Mouse (Mus musculus) CH12.LX (cell line): ENCODE data around the gene Jdp2. TPM values are rescaled to one million over a fixed set of nuclear protein-coding genes. Genes with fewer than 3 reads are reported as not detected.

Experiments
- DNase-seq: peaks from one replicate; pipeline ENCODE4 v3.0.0-alpha.2; 2013; ENCODE audit errors: extremely low read depth
- H3K27ac ChIP-seq: 2 replicates; pipeline ENCODE4 v1.5.1; 2012; ENCODE audit warnings: low read depth, mild to moderate bottlenecking, control low read depth, moderate library complexity; ENCODE audit not compliant: insufficient read depth
- H3K27me3 ChIP-seq: replicated peaks from 2 replicates; pipeline ENCODE3; 2012; ENCODE audit warnings: inconsistent platforms
- H3K36me3 ChIP-seq, 2 experiments: replicated peaks in 1 of 2; 2 replicates each; pipeline versions ENCODE3 to v1.6.1; 2012; ENCODE audit warnings: inconsistent platforms in 1 of 2, low read length in 1 of 2, mild to moderate bottlenecking in 1 of 2, mixed read lengths in 1 of 2, moderate library complexity in 1 of 2; ENCODE audit not compliant: control insufficient read depth in 1 of 2, insufficient read depth in 1 of 2
- H3K4me1 ChIP-seq, 2 experiments: 2 replicates each; pipeline ENCODE4 v1.6.1; 2012; ENCODE audit warnings: inconsistent platforms in 1 of 2, moderate library complexity in 1 of 2; ENCODE audit not compliant: insufficient read depth in 2 of 2, control insufficient read depth in 1 of 2
- H3K4me2 ChIP-seq: 2 replicates; pipeline ENCODE4 v1.6.1; 2012; ENCODE audit warnings: low read depth, mild to moderate bottlenecking, control low read depth; ENCODE audit not compliant: poor library complexity, insufficient read depth, severe bottlenecking
- H3K4me3 ChIP-seq, 3 experiments: fragments of 150-350 bp in 1 of 3; sonication (generic) in 1 of 3; replicated peaks in 1 of 3; 2 replicates each; pipeline versions ENCODE3 to v1.5.1; 2011 to 2012; ENCODE audit warnings: low read depth in 2 of 3, low read length in 2 of 3, mild to moderate bottlenecking in 2 of 3, moderate library complexity in 2 of 3, control low read depth in 1 of 3, improper control_type of control experiment in 1 of 3, inconsistent platforms in 1 of 3, mixed read lengths in 1 of 3; ENCODE audit not compliant: poor library complexity in 1 of 3
- H3K79me2 ChIP-seq: replicated peaks from 2 replicates; pipeline ENCODE4 v1.6.1; 2012; ENCODE audit warnings: mild to moderate bottlenecking, moderate library complexity; ENCODE audit not compliant: control insufficient read depth, poor library complexity, insufficient read depth, severe bottlenecking; ENCODE audit errors: extremely low read depth
- H3K9ac ChIP-seq: 2 replicates; pipeline ENCODE4 v1.6.1; 2012; ENCODE audit warnings: low read depth, mild to moderate bottlenecking, control low read depth, moderate library complexity; ENCODE audit not compliant: insufficient read depth
- H3K9me3 ChIP-seq: replicated peaks from 2 replicates; pipeline ENCODE3; 2012; ENCODE audit warnings: low read length, inconsistent platforms, mixed read lengths
- BHLHE40 ChIP-seq: IDR thresholded peaks from 2 replicates; pipeline ENCODE4 v1.6.1; 2011; ENCODE audit warnings: mild to moderate bottlenecking, low read depth, low read length, improper control_type of control experiment
- CTCF ChIP-seq, 2 experiments: IDR thresholded peaks in 1 of 2; conservative IDR thresholded peaks in 1 of 2; 2 replicates each; pipeline ENCODE4 v1.5.1; 2011 to 2012; ENCODE audit warnings: low read depth in 2 of 2, low read length in 2 of 2, improper control_type of control experiment in 1 of 2, inconsistent platforms in 1 of 2, mild to moderate bottlenecking in 1 of 2, moderate library complexity in 1 of 2
- ELF1 ChIP-seq: IDR thresholded peaks from 2 replicates; pipeline ENCODE4 v1.6.1; 2014; ENCODE audit warnings: low read depth, mild to moderate bottlenecking, inconsistent platforms, low read length, improper control_type of control experiment
- EP300 ChIP-seq: IDR thresholded peaks from 2 replicates; pipeline ENCODE4 v1.6.1; 2011; ENCODE audit warnings: low read length, improper control_type of control experiment
- ETS1 ChIP-seq: conservative IDR thresholded peaks from 2 replicates; pipeline ENCODE4 v1.6.1; 2012; ENCODE audit warnings: low read depth, mild to moderate bottlenecking, inconsistent platforms, low read length, improper control_type of control experiment, moderate library complexity
- IRF4 ChIP-seq: IDR thresholded peaks from 2 replicates; pipeline ENCODE4 v1.6.1; 2014; ENCODE audit warnings: low read depth, mild to moderate bottlenecking, inconsistent platforms, low read length, improper control_type of control experiment
- JUND ChIP-seq: conservative IDR thresholded peaks from 2 replicates; pipeline ENCODE4 v1.6.1; 2011; ENCODE audit warnings: low read depth, low read length, improper control_type of control experiment
- KAT2A ChIP-seq: IDR thresholded peaks from 2 replicates; pipeline ENCODE4 v1.6.1; 2012; ENCODE audit warnings: low read length, improper control_type of control experiment, inconsistent platforms; ENCODE audit not compliant: insufficient replicate concordance
- MAFK ChIP-seq: IDR thresholded peaks from 2 replicates; pipeline ENCODE4 v1.6.1; 2011; ENCODE audit warnings: low read length, improper control_type of control experiment; ENCODE audit not compliant: insufficient replicate concordance
- MAZ ChIP-seq: IDR thresholded peaks from 2 replicates; pipeline ENCODE4 v1.6.1; 2012; ENCODE audit warnings: low read depth, mild to moderate bottlenecking, inconsistent platforms, low read length, improper control_type of control experiment, moderate library complexity
- MEF2A ChIP-seq: IDR thresholded peaks from 2 replicates; pipeline ENCODE4 v1.6.1; 2014; ENCODE audit warnings: low read depth, mild to moderate bottlenecking, inconsistent platforms, low read length, improper control_type of control experiment, borderline replicate concordance
- NRF1 ChIP-seq: IDR thresholded peaks from 2 replicates; pipeline ENCODE4 v1.6.1; 2014; ENCODE audit warnings: low read depth, mild to moderate bottlenecking, inconsistent platforms, low read length, improper control_type of control experiment, moderate library complexity
- PAX5 ChIP-seq: IDR thresholded peaks from 2 replicates; pipeline ENCODE4 v1.6.1; 2012; ENCODE audit warnings: low read length, inconsistent platforms, mixed read lengths
- POLR2AphosphoS2 ChIP-seq: IDR thresholded peaks from 2 replicates; pipeline ENCODE4 v1.6.1; 2011; ENCODE audit warnings: low read depth, low read length, improper control_type of control experiment
- RAD21 ChIP-seq: IDR thresholded peaks from 2 replicates; pipeline ENCODE4 v1.6.1; 2011; ENCODE audit warnings: low read depth, mild to moderate bottlenecking, low read length, improper control_type of control experiment, moderate library complexity
- RCOR1 ChIP-seq: conservative IDR thresholded peaks from 2 replicates; pipeline ENCODE4 v1.6.1; 2012; ENCODE audit warnings: low read depth, mild to moderate bottlenecking, inconsistent platforms, low read length, improper control_type of control experiment
- SIN3A ChIP-seq: IDR thresholded peaks from 2 replicates; pipeline ENCODE4 v1.6.1; 2012; ENCODE audit warnings: low read length, improper control_type of control experiment, inconsistent platforms
- SMC3 ChIP-seq: IDR thresholded peaks from 2 replicates; pipeline ENCODE4 v1.6.1; 2011; ENCODE audit warnings: low read depth, low read length, improper control_type of control experiment
- TBP ChIP-seq: conservative IDR thresholded peaks from 2 replicates; pipeline ENCODE4 v1.6.1; 2011; ENCODE audit warnings: low read depth, low read length, improper control_type of control experiment
- TCF12 ChIP-seq: IDR thresholded peaks from 2 replicates; pipeline ENCODE4 v1.6.1; 2014; ENCODE audit warnings: low read depth, mild to moderate bottlenecking, inconsistent platforms, low read length, improper control_type of control experiment
- USF1 ChIP-seq: IDR thresholded peaks from 2 replicates; pipeline ENCODE4 v1.6.1; 2014; ENCODE audit warnings: low read depth, mild to moderate bottlenecking, inconsistent platforms, low read length, improper control_type of control experiment
- ZC3H11A ChIP-seq: IDR thresholded peaks from 2 replicates; pipeline ENCODE4 v1.6.1; 2012; ENCODE audit warnings: low read depth, mild to moderate bottlenecking, inconsistent platforms, low read length, improper control_type of control experiment
- ZKSCAN1 ChIP-seq: IDR thresholded peaks from 2 replicates; pipeline ENCODE4 v1.6.1; 2012; ENCODE audit warnings: low read depth, inconsistent platforms, low read length, improper control_type of control experiment, borderline replicate concordance
- ZMIZ1 ChIP-seq: IDR thresholded peaks from 2 replicates; pipeline ENCODE4 v1.6.1; 2012; ENCODE audit warnings: low read depth, mild to moderate bottlenecking, inconsistent platforms, low read length, improper control_type of control experiment
- ZNF384 ChIP-seq: IDR thresholded peaks from 2 replicates; pipeline ENCODE4 v1.6.1; 2012; ENCODE audit warnings: low read depth, low read length, improper control_type of control experiment, inconsistent platforms
- dilution Hi-C: fragments of 300-500 bp; cut with MboI; formaldehyde crosslinking; loops from 2 replicates; pipeline ENCODE4 v1.14.3; 2020; ENCODE audit warnings: low sequenced_read_pairs; ENCODE audit not compliant: extremely low pct_unique_long_range_greater_than_20kb, extremely low pct_ligation_motif_present
- in situ Hi-C: fragments of 300-500 bp; cut with MboI; formaldehyde crosslinking; loops from 3 replicates; pipeline ENCODE4 v1.14.3; 2019; ENCODE audit warnings: low sequenced_read_pairs, low pct_ligation_motif_present, low pct_unique_long_range_greater_than_20kb, mixed read lengths
- polyA plus RNA-seq: library from polyadenylated mRNA; unstranded; fragments of >175 nt; gene quantifications from 2 replicates; pipeline ENCODE4 v1.2.1, GENCODE M21; 2012; ENCODE audit warnings: low read depth; ENCODE audit not compliant: insufficient read length
- total RNA-seq, 2 experiments: library from RNA; depleted of rRNA; stranded (reverse); fragments of 300-350 nt in 1 of 2; fragments of >200 nt in 1 of 2; gene quantifications; 2 replicates each; pipeline ENCODE4 v1.2.3; 2012 to 2014

Jdp2 gene
- total and polyA plus RNA-seq, 3 experiments: 64.7 to 104 (median 86.5) TPM

- TF ChIP-seq ZMIZ1 (no peak), RCOR1 (no peak), SIN3A (no peak), ZKSCAN1 (no peak), JUND (no peak), USF1 (no peak), ETS1 (no peak), PAX5 (no peak), KAT2A (no peak), SMC3 (no peak)
These were observed 75.1 kb downstream of the Jdp2 start for GRCm38 (mm10) chr12:85673914-85674313.

GRCm38 (mm10) chr12:85679117-85679516, 80.3 kb downstream of the Jdp2 start:
- TF ChIP-seq KAT2A (no peak), MAFK (no peak), BHLHE40 (no peak), ZNF384 (peak; percentile 81), MAZ (peak; percentile 59; the same call in 1 of the 2 replicates)
- Histone ChIP-seq H3K27ac (peak overlapping the region; percentile 80; the same call in 1 of the 2 replicates), H3K79me2 (no peaks in the 10 kb centered on the region), H3K27me3 (no peaks in the 10 kb centered on the region), H3K36me3 (no peaks in the 10 kb centered on the region), H3K4me2 (peak overlapping the region; percentile 94), H3K9me3 (peaks cover 9% of the 10 kb centered on the region), H3K4me3 (no peak overlapping the region), H3K9ac (no peak overlapping the region), H3K4me1 (peaks cover 17 to 42% of the 10 kb centered on the region in 2 experiments)
- DNase-seq: no peak
- dilution Hi-C loops (no loop called here), in situ Hi-C loops (no loop called here)

More at GRCm38 (mm10) chr12:85673914-85674313, 75.1 kb downstream of the Jdp2 start:
- Histone ChIP-seq H3K9ac (no peak overlapping the region), H3K4me1 (peaks cover 13 to 42% of the 10 kb centered on the region in 2 experiments), H3K4me2 (no peak overlapping the region), H3K27me3 (no peaks in the 10 kb centered on the region), H3K4me3 (no peak overlapping the region), H3K79me2 (no peaks in the 10 kb centered on the region), H3K36me3 (no peaks in the 10 kb centered on the region), H3K27ac (no peak overlapping the region), H3K9me3 (peaks cover 16% of the 10 kb centered on the region)
- DNase-seq: no peak
- in situ Hi-C loops (loop anchor here (25.0 kb wide), 1 partner anchor 512 kb away; the partner anchor contains the start of gene Rps6kl1), dilution Hi-C loops (no loop called here)

GRCm38 (mm10) chr12:85679808-85680207, 81.0 kb downstream of the Jdp2 start:
- no peak overlapping the region for H3K9ac ChIP-seq
- H3K27me3 ChIP-seq: no peaks in the 10 kb centered on the region
- H3K4me2 ChIP-seq: peak overlapping the region; percentile 94
- no peaks in the 10 kb centered on the region for H3K36me3 ChIP-seq
- no peak overlapping the region for H3K4me3 ChIP-seq
- peaks cover 17 to 45% of the 10 kb centered on the region in 2 experiments for H3K4me1 ChIP-seq
- H3K27ac ChIP-seq: peak overlapping the region; percentile 80
- dilution Hi-C loops: no loop called here
- in situ Hi-C loops: no loop called here
- H3K79me2 ChIP-seq: no peaks in the 10 kb centered on the region
- H3K9me3 ChIP-seq: peaks cover 9% of the 10 kb centered on the region
- DNase-seq: no peak
- TF ChIP-seq KAT2A (no peak), POLR2AphosphoS2 (no peak), ZMIZ1 (peak; percentile 8; the same call in 1 of the 2 replicates), ELF1 (no peak), IRF4 (peak; percentile 55), ZNF384 (no peak), SMC3 (peak; percentile 37; the same call in 1 of the 2 replicates), MEF2A (no peak; the same call in 1 of the 2 replicates), NRF1 (no peak), MAFK (no peak; the same call in 1 of the 2 replicates), EP300 (no peak), JUND (0 out of 2 replicates have a peak, but pooled peaks have one; percentile 15), TBP (0 out of 2 replicates have a peak, but pooled peaks have one; percentile 23), CTCF (conservative IDR thresholded peaks at IDR 0.05 in 1 of 2, IDR thresholded peaks at IDR 0.05 in 1 of 2; ENCODE audit: low read depth in 2 of 2, low read length in 2 of 2) (peak in 1 of 2 experiments; percentile 63; a peak in 2 of 4 replicates), ZC3H11A (no peak), TCF12 (0 out of 2 replicates have a peak, but pooled peaks have one; percentile 41), RAD21 (peak; percentile 55)
